In genomic region chr14:102810121-102810921, GRCm38 (mm10) we compare ENCODE assay signal across 8 mouse cellular contexts.
DNase-seq lines count a peak whose midpoint lies in the region; ATAC-seq and TF ChIP-seq lines count a peak whose summit lies in the region.

No protein-coding gene starts in this region.

- no peak overlapping the region for H3K9ac ChIP-seq in liver, embryonic 14.5 days (replicated peaks)
- H3K9ac ChIP-seq in forebrain, embryonic 13.5 days, result no peak overlapping the region

- no peaks in the 10 kb centered on the region for H3K36me3 ChIP-seq in liver, embryonic 14.5 days (replicated peaks; ENCODE audit: control insufficient read depth, insufficient read depth, low read depth)
- no peaks in the 10 kb centered on the region for H3K36me3 ChIP-seq in forebrain, embryonic 13.5 days (ENCODE audit: poor library complexity, severe bottlenecking)

- intact Hi-C loops in heart, postnatal 36 days (cut with DNase I), result loop anchor here (2.0 kb wide), 1 partner anchor 172 kb away; the partner anchor contains the start of gene Kctd12

- no peak overlapping the region for H3K27ac ChIP-seq in liver, embryonic 14.5 days
- no peak overlapping the region for H3K27ac ChIP-seq in forebrain, embryonic 13.5 days

- no peaks in the 10 kb centered on the region for H3K27me3 ChIP-seq in liver, embryonic 14.5 days (ENCODE audit: control insufficient read depth, insufficient read depth, low read length)
- H3K27me3 ChIP-seq in forebrain, embryonic 13.5 days, result no peaks in the 10 kb centered on the region

- DNase-seq in CD4-positive, CD25-positive, alpha-beta regulatory T cell, adult 2 months (ENCODE audit: low read depth, low spot score), result peak; percentile 56
- DNase-seq in adrenal gland, postnatal 25 days, result peak; percentile 6
- peak; percentile 49 to 56 for DNase-seq in heart, postnatal 36 days
- DNase-seq in liver, embryonic 14.5 days (ENCODE audit: low read depth in 3 of 3, low spot score in 3 of 3), result no peak
- DNase-seq in spleen, postnatal 4 days (ENCODE audit: low spot score in 2 of 2), result peak; percentile 36 to 66
- no peak for DNase-seq in embryo, embryonic 10.5 days (ENCODE audit: low spot score)
- DNase-seq in cerebellum, adult 11-12 months, result no peak

- H3K9me3 ChIP-seq in liver, embryonic 14.5 days (ENCODE audit: control insufficient read depth, low read length), result no peaks in the 10 kb centered on the region
- no peaks in the 10 kb centered on the region for H3K9me3 ChIP-seq in forebrain, embryonic 13.5 days (replicated peaks)

- ATAC-seq in liver, embryonic 14.5 days (ENCODE audit: insufficient read depth), result 0 out of 2 replicates have a peak, but pooled peaks have one; percentile 46
- no peak for ATAC-seq in forebrain, embryonic 13.5 days

- TF ChIP-seq CTCF in liver, embryonic 14.5 days (IDR thresholded peaks at IDR 0.05; ENCODE audit: low read depth), result peak; percentile 33; the same call in 1 of the 2 replicates

- H3K4me1 ChIP-seq in liver, embryonic 14.5 days (replicated peaks; ENCODE audit: control insufficient read depth in 2 of 2, insufficient read depth in 2 of 2, low read length in 1 of 2), result peaks cover 2 to 11% of the 10 kb centered on the region in 2 experiments; a peak in 2 of 4 replicates
- no peaks in the 10 kb centered on the region for H3K4me1 ChIP-seq in forebrain, embryonic 13.5 days

- TF ChIP-seq EP300 in liver, embryonic 14.5 days (IDR thresholded peaks at IDR 0.05; ENCODE audit: low read depth), result no peak

- no peak overlapping the region for H3K4me3 ChIP-seq in liver, embryonic 14.5 days (ENCODE audit: insufficient read depth in 1 of 2, low read depth in 2 of 2, low read length in 2 of 2)
- no peak overlapping the region for H3K4me3 ChIP-seq in forebrain, embryonic 13.5 days

- H3K4me2 ChIP-seq in liver, embryonic 14.5 days (ENCODE audit: low read depth), result no peak overlapping the region
- H3K4me2 ChIP-seq in forebrain, embryonic 13.5 days, result no peak overlapping the region

- WGBS in liver, embryonic 14.5 days (ENCODE audit: insufficient replicate concordance), result 25% methylated on average over 7 of the region's 7 CpGs
- 82% methylated on average over 7 of the region's 7 CpGs for WGBS in forebrain, embryonic 13.5 days

Comparison
In these comparisons a context has a peak if more than half of its experiments do, and no peak if none do; other contexts are left out.
1. DNase-seq: peak in CD4-positive, CD25-positive, alpha-beta regulatory T cell, adult 2 months (single experiment), adrenal gland, postnatal 25 days (single experiment), heart, postnatal 36 days (2 of 2) and spleen, postnatal 4 days (2 of 2); none in liver, embryonic 14.5 days (0 of 3), embryo, embryonic 10.5 days (single experiment) and cerebellum, adult 11-12 months (single experiment).